Mouse (Mus musculus) midbrain, embryonic 10.5 days (tissue): ENCODE measurements at regions not wholly inside any gene's neighbourhood (a gene's known extent, or its start where the extent isn't known, plus 50 kb on each side); places are given as distances from the start of the nearest gene placed in this dataset.
A peak's percentile ranks its signal among the peaks of the same experiment; 100 is the strongest.

Experiments used
- DNase-seq: peaks from one replicate; pipeline ENCODE4 v3.0.0-alpha.2; 2017; ENCODE audit warnings: low spot score
- H3K27ac ChIP-seq: fragments of 300-500 bp; sonication (generic); replicated peaks from 2 replicates; pipeline ENCODE4 v1.5.1; 2016; ENCODE audit warnings: mild to moderate bottlenecking
- H3K27me3 ChIP-seq: fragments of 300-500 bp; sonication (generic); 2 replicates; pipeline ENCODE4 v1.6.1; 2016; ENCODE audit warnings: low read depth, mild to moderate bottlenecking; ENCODE audit not compliant: poor library complexity, severe bottlenecking
- H3K36me3 ChIP-seq: fragments of 300-500 bp; sonication (generic); 2 replicates; pipeline ENCODE4 v1.6.1; 2016; ENCODE audit warnings: mild to moderate bottlenecking, moderate library complexity
- H3K4me1 ChIP-seq: fragments of 300-500 bp; sonication (generic); 2 replicates; pipeline ENCODE4 v1.6.1; 2016
- H3K4me3 ChIP-seq: fragments of 300-500 bp; sonication (generic); 2 replicates; pipeline ENCODE4 v1.5.1; 2016; ENCODE audit warnings: mild to moderate bottlenecking, moderate library complexity
- H3K9me3 ChIP-seq: fragments of 300-500 bp; sonication (generic); replicated peaks from 2 replicates; pipeline ENCODE4 v1.6.1; 2016; ENCODE audit warnings: mild to moderate bottlenecking
- WGBS: fragments of 180-500 bp; shearing (Covaris S2); methylation state at CpG from one replicate; pipeline ENCODE4 v1.1.7; 2016; 5-methylcytosine and 5-hydroxymethylcytosine counted together

GRCm38 (mm10) chr8:125338222-125338621 is 231.4 kb downstream of the Sipa1l2 start:
- H3K27me3 ChIP-seq, result peaks cover 82% of the 10 kb centered on the region
- no peak for DNase-seq
- H3K27ac ChIP-seq, result no peak overlapping the region
- no peak overlapping the region for H3K4me3 ChIP-seq
- H3K4me1 ChIP-seq, result peaks cover 41% of the 10 kb centered on the region
- H3K36me3 ChIP-seq, result no peaks in the 10 kb centered on the region
- H3K9me3 ChIP-seq, result no peaks in the 10 kb centered on the region
- WGBS, result 39% methylated on average over 6 of the region's 6 CpGs

- Histone ChIP-seq H3K27ac (no peak overlapping the region), H3K9me3 (no peaks in the 10 kb centered on the region), H3K4me3 (no peak overlapping the region), H3K36me3 (no peaks in the 10 kb centered on the region), H3K27me3 (peaks cover 87% of the 10 kb centered on the region), H3K4me1 (peaks cover 38% of the 10 kb centered on the region)
- WGBS, result 78% methylated on average over 18 of the region's 18 CpGs
- DNase-seq, result no peak
Observed at GRCm38 (mm10) chr8:125337444-125338077, 232.0 kb downstream of the Sipa1l2 start.

GRCm38 (mm10) chr8:125336799-125337198 is 232.8 kb downstream of the Sipa1l2 start:
- DNase-seq, result peak; percentile 30
- 0 out of 2 replicates have a peak overlapping the region, but pooled peaks have one; percentile 63 for H3K27ac ChIP-seq
- 34% methylated on average over 3 of the region's 3 CpGs for WGBS
- no peak overlapping the region for H3K4me3 ChIP-seq
- H3K4me1 ChIP-seq, result peaks cover 36% of the 10 kb centered on the region
- H3K36me3 ChIP-seq, result no peaks in the 10 kb centered on the region
- peaks cover 83% of the 10 kb centered on the region for H3K27me3 ChIP-seq
- no peaks in the 10 kb centered on the region for H3K9me3 ChIP-seq

GRCm38 (mm10) chr8:125335575-125336370 is 233.8 kb downstream of the Sipa1l2 start:
- Histone ChIP-seq H3K4me1 (peaks cover 44% of the 10 kb centered on the region), H3K36me3 (no peaks in the 10 kb centered on the region), H3K27me3 (peaks cover 74% of the 10 kb centered on the region), H3K27ac (peak overlapping the region; percentile 63), H3K4me3 (no peak overlapping the region), H3K9me3 (no peaks in the 10 kb centered on the region)
- WGBS, result 49% methylated on average over 28 of the region's 28 CpGs
- DNase-seq, result peak; percentile 36

GRCm38 (mm10) chr8:125335171-125335570 is 234.4 kb downstream of the Sipa1l2 start:
- Histone ChIP-seq H3K4me1 (peaks cover 50% of the 10 kb centered on the region), H3K4me3 (no peak overlapping the region), H3K27me3 (peaks cover 69% of the 10 kb centered on the region), H3K9me3 (no peaks in the 10 kb centered on the region), H3K36me3 (no peaks in the 10 kb centered on the region), H3K27ac (0 out of 2 replicates have a peak overlapping the region, but pooled peaks have one; percentile 33)
- DNase-seq, result no peak
- WGBS, result 42% methylated on average over 6 of the region's 6 CpGs

- no peak overlapping the region for H3K4me3 ChIP-seq
- 60% methylated on average over 6 of the region's 6 CpGs for whole genome bisulfite sequencing
- no peaks in the 10 kb centered on the region for H3K9me3 ChIP-seq
- H3K27ac ChIP-seq, result 0 out of 2 replicates have a peak overlapping the region, but pooled peaks have one; percentile 19
- no peaks in the 10 kb centered on the region for H3K36me3 ChIP-seq
- H3K4me1 ChIP-seq, result peaks cover 45% of the 10 kb centered on the region
- peaks cover 63% of the 10 kb centered on the region for H3K27me3 ChIP-seq
- no peak for DNase-seq
Observed at GRCm38 (mm10) chr8:125330638-125331037, 239.0 kb downstream of the Sipa1l2 start.

- Histone ChIP-seq H3K9me3 (no peaks in the 10 kb centered on the region), H3K27me3 (peaks cover 57% of the 10 kb centered on the region), H3K27ac (no peak overlapping the region), H3K36me3 (no peaks in the 10 kb centered on the region), H3K4me1 (peaks cover 33% of the 10 kb centered on the region), H3K4me3 (no peak overlapping the region)
- 91% methylated on average over 4 of the region's 4 CpGs for WGBS
- DNase-seq, result no peak
Observed at GRCm38 (mm10) chr8:125328650-125329049, 241.0 kb downstream of the Sipa1l2 start.

- no peaks in the 10 kb centered on the region for H3K36me3 ChIP-seq
- peaks cover 54% of the 10 kb centered on the region for H3K27me3 ChIP-seq
- WGBS, result 73% methylated on average over 13 of the region's 13 CpGs
- no peak overlapping the region for H3K4me3 ChIP-seq
- no peaks in the 10 kb centered on the region for H3K9me3 ChIP-seq
- no peak for DNase-seq
- peaks cover 33% of the 10 kb centered on the region for H3K4me1 ChIP-seq
- no peak overlapping the region for H3K27ac ChIP-seq
Observed at GRCm38 (mm10) chr8:125327551-125328262, 241.9 kb downstream of the Sipa1l2 start.

- WGBS, result 79% methylated on average over 6 of the region's 6 CpGs
- no peak overlapping the region for H3K27ac ChIP-seq
- H3K36me3 ChIP-seq, result no peaks in the 10 kb centered on the region
- no peak overlapping the region for H3K4me3 ChIP-seq
- peaks cover 33% of the 10 kb centered on the region for H3K4me1 ChIP-seq
- peaks cover 54% of the 10 kb centered on the region for H3K27me3 ChIP-seq
- no peaks in the 10 kb centered on the region for H3K9me3 ChIP-seq
- DNase-seq, result no peak
Observed at GRCm38 (mm10) chr8:125327006-125327405, 242.6 kb downstream of the Sipa1l2 start.

- Histone ChIP-seq H3K4me1 (peaks cover 24% of the 10 kb centered on the region), H3K27ac (no peak overlapping the region), H3K36me3 (no peaks in the 10 kb centered on the region), H3K27me3 (peaks cover 54% of the 10 kb centered on the region), H3K9me3 (no peaks in the 10 kb centered on the region), H3K4me3 (no peak overlapping the region)
- DNase-seq, result no peak
- 90% methylated on average over 6 of the region's 6 CpGs for WGBS
Observed at GRCm38 (mm10) chr8:125325736-125326135, 243.9 kb downstream of the Sipa1l2 start.

GRCm38 (mm10) chr8:125322561-125322960 is 247.0 kb downstream of the Sipa1l2 start:
- no peak for DNase-seq
- 85% methylated on average over 3 of the region's 3 CpGs for WGBS
- H3K27me3 ChIP-seq, result peaks cover 45% of the 10 kb centered on the region; the same call in 1 of the 2 replicates

GRCm38 (mm10) chr8:125317584-125317991 is 252.0 kb downstream of the Sipa1l2 start:
- H3K9me3 ChIP-seq, result no peaks in the 10 kb centered on the region
- 93% methylated on average over 6 of the region's 6 CpGs for WGBS
- no peak overlapping the region for H3K27ac ChIP-seq
- no peak for DNase-seq
- no peaks in the 10 kb centered on the region for H3K36me3 ChIP-seq
- H3K4me1 ChIP-seq, result peaks cover 22% of the 10 kb centered on the region
- peaks cover 24% of the 10 kb centered on the region; the same call in 1 of the 2 replicates for H3K27me3 ChIP-seq
- H3K4me3 ChIP-seq, result no peak overlapping the region

More at GRCm38 (mm10) chr8:125322561-125322960, 247.0 kb downstream of the Sipa1l2 start:
- no peaks in the 10 kb centered on the region for H3K9me3 ChIP-seq
- no peak overlapping the region for H3K4me3 ChIP-seq
- peaks cover 8% of the 10 kb centered on the region for H3K4me1 ChIP-seq
- H3K36me3 ChIP-seq, result no peaks in the 10 kb centered on the region
- no peak overlapping the region for H3K27ac ChIP-seq
